Mouse (Mus musculus): ENCODE data around the gene Cyp24a1.
"Not testable (repeated sequence)": the region's sequence is repeated elsewhere in the genome, so short reads cannot be mapped to it uniquely, and the experiment has no call there.

Gene Cyp24a1

GRCm38 (mm10) chr2:170494784-170495710 lies 1.9 kb downstream of the Cyp24a1 start:
- no peak for DNase-seq (ENCODE audit: low spot score)

DNA sequence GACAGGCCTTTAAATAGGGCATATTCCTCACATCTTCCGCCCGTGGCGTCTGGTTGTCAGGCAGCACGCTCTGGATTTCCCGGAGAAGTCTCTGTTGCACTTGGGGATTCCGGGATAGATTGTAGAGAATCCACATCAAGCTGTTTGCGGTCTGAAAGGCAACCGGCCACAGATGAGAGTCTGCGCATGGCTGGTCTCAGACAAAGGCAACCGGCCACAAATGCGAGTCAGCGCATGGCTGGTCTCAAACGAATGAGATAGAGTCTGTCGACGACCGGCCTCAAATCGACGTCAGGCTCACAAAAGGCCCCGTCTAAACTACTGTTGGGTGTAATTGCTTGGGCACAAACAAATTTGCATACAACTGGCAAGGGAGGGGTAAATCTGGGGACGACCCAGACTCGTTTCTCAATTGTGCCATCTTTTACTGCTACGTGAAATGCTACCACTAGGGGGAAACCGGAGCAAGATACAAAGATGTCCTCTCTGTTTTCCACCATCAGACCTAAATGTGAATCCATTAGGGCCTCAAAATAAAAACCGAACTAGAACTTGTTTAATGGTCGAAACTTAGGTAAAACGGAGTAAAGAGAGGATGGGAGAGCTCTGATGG lies 8.9 kb downstream of the Cyp24a1 start:
- DNase-seq (ENCODE audit: low spot score) = no peak

DNA sequence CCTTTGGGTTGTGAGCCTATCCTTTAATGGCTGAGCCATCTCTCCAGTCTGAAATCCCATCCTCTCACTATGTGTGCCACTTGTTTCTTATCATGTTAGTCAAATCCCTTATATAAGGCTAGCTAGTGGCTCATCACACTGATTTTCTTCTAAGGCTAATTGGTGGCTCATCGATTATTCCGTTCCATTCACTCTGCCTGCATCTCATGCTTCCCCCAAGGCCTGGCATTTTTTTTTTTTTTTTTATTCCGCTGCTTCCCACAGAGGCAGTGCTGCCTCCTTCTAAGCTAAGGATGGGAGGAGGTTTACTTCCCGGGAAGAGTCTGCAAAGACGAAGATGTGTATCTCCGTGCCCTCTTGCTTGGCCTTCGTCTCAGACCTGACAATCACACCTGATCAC lies 9.7 kb downstream of the Cyp24a1 start:
- no peak for DNase-seq (ENCODE audit: low spot score)

DNA sequence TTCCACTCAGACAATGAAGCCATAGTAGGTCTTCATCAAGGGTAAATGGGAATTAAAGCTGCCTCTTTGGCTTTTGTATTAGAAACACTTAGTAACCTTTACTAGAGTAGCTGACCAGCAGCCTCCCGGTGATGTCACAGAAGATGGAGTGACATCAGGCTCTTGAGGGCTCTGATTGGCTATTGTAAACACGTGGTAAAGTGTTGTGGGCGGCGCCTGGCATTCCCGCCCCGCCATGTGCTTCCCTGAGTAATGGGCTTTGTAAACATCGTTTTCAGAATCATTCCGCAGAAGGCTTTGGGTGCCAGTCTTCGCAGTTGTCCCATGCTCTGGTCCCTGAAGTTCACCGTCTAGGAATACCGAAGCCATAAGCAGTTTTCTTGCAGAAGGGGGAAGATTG lies 13.0 kb downstream of the Cyp24a1 start:
- no peak for DNase-seq (ENCODE audit: low spot score)

GRCm38 (mm10) chr2:170482019-170482540 lies 14.9 kb downstream of the Cyp24a1 start:
- DNase-seq (ENCODE audit: low spot score) = no peak

GRCm38 (mm10) chr2:170476643-170477042 lies 20.3 kb downstream of the Cyp24a1 start:
- DNase-seq (ENCODE audit: low spot score) = no peak

GRCm38 (mm10) chr2:170476215-170476614 lies 20.7 kb downstream of the Cyp24a1 start:
- no peak for DNase-seq (ENCODE audit: low spot score)

GRCm38 (mm10) chr2:170475164-170475563 lies 21.8 kb downstream of the Cyp24a1 start:
- DNase-seq (ENCODE audit: low spot score) = no peak

DNA sequence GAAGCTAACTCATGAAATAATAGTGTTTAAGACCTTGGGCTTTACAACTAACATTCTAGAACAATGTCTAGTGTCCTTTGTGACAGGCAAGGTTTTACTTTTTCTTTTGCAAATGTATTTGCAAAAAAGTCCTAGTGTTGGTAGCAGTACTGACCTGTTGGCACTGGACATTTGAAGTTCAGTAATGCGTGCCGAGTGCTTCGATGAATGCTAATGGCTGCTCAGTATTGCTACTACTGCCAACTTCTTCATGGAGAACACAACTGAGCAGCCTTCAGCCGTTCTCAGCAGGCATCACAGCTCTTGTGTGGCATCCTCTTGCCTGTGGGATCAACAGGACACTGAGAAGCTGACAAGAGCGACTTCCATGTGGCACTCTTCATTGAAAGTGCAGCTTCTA lies 22.8 kb downstream of the Cyp24a1 start:
- no peak for DNase-seq (ENCODE audit: low spot score)

GRCm38 (mm10) chr2:170470591-170470990 lies 26.4 kb downstream of the Cyp24a1 start:
- DNase-seq (ENCODE audit: low spot score) = no peak

DNA sequence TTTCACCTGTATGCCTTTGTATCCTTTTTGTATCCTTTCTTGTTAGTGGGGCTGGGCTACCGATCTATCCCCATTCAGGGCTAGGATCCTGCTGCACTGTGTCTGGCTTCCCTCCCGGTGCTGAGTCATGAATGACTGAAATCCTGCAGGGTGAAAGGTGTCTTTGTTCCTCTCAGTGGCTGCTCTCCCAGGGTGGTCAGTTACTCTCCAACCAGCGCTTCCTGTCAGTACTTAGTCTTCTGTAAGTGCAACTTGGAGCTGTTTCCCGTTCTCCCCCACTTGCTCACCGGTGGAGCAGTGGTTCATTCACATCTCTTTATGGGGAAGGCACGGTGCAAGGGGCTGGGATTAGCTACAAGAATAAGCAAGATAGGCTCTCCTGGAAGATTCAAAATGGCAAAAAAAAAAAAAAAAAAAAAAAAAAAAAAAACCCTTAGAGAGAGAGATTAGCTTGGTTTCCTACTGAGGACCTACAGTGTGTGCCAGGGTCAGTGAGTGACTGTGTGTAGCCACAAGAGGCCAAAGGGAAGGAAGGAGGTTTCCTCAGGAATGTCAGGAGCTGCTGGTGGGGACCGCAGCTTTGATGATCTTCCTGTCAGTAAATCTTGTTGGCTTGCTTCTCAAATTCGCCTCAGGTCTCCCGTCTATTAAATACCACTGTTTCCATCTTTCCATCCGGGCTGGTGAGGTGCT lies 27.2 kb downstream of the Cyp24a1 start:
- peak; percentile 53 for DNase-seq (ENCODE audit: low spot score)

GRCm38 (mm10) chr2:170468009-170468408 lies 28.9 kb downstream of the Cyp24a1 start:
- no peak for DNase-seq (ENCODE audit: low spot score)

- DNase-seq (ENCODE audit: low spot score) = no peak
Observed at GRCm38 (mm10) chr2:170464817-170465216, 32.1 kb downstream of the Cyp24a1 start.

DNA sequence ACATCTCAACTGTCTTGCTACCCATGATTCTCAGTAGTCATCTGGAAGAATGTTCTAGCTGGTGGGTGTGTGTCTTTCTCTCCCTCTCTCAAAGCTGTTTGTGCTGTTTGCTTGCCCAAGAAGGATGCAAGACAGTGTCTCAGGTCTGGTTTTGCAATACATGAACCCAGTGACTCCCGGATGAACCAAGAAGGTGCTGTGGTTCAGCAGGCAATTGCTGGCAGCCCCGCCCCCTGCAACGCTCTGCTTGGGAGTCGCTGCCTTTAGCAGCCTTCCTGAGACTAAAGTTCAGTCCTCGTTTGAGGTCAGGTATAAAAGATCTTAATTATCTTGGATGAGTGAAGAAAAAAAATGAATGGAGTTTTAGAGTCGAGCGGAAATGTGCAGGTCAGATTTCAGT lies 35.3 kb downstream of the Cyp24a1 start:
- no peak for DNase-seq (ENCODE audit: low spot score)

- no peak for DNase-seq (ENCODE audit: low spot score)
Observed at GRCm38 (mm10) chr2:170459805-170460204, 37.1 kb downstream of the Cyp24a1 start.

- no peak for DNase-seq (ENCODE audit: low spot score)
Observed at GRCm38 (mm10) chr2:170459183-170459582, 37.8 kb downstream of the Cyp24a1 start.

DNA sequence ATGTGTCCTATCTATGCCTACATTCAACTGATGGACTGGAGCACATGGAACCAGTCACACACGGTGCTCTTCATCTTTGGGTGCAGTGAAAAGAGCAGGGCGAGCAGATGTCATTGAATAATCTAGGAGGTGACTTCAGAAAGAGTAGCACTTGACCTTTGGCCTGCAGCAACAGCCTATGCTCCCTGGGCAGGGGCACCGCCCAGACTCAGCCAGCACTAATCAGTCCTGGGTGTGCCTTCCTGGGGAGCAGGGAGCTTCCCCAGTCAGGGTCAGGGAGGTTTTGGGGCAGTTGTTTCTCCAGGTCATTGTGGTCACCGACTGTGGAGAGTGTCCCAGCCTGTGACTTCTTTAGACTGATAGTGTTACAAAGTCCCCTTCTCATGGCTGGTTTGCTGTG lies 43.1 kb downstream of the Cyp24a1 start:
- DNase-seq (ENCODE audit: low spot score) = not testable (repeated sequence)

GRCm38 (mm10) chr2:170450933-170451332 lies 46.0 kb downstream of the Cyp24a1 start:
- DNase-seq (ENCODE audit: low spot score) = peak; percentile 75

GRCm38 (mm10) chr2:170447651-170448050 lies 49.3 kb downstream of the Cyp24a1 start:
- peak; percentile 15 for DNase-seq (ENCODE audit: low spot score)

DNA sequence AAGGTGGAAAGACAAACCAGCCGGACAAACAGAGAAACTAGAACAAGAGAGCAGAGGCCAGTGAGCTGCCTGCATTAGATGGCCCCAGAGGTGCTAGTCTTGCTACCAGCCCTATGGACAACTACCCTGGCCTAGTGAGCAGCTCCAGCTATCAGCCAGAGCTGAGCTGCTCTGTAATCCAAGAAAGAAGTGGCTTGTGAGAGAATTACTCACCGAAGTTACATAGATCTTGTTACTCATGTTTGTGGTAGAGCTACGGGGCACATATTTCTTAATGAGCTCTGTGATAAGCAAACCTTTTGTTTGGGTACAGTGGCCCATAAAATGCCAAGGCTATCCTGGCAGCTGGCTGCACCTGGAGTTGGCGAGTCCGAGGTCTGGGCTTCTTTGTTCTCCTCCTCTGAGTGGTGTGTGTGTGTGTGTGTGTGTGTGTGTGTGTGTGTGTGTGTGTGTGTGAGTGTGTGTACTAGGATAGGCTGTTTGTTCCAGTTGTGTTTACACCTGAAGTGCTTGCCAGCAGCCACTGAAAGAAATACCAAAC lies 50.0 kb downstream of the Cyp24a1 start:
- DNase-seq (ENCODE audit: low spot score) = no peak

DNA sequence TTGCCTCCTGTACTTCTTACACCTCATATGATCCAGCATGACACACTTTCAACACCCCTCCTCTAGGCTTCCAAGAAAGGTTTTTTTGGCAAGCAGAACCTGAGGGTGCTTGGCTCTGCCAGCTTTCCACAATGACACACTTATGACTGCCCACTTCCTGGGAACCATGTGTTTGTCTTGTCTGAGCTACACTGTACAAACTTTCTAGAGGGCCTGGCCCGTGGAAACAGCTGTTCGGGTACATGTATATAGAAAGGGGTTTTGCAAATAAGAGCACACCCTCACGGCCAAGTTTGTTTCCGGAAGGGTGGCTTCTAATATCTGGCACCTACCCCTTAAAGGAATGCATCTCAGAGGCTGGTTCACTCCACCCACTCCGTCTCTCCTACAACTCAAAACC lies 51.1 kb downstream of the Cyp24a1 start:
- no peak for DNase-seq (ENCODE audit: low spot score)

DNA sequence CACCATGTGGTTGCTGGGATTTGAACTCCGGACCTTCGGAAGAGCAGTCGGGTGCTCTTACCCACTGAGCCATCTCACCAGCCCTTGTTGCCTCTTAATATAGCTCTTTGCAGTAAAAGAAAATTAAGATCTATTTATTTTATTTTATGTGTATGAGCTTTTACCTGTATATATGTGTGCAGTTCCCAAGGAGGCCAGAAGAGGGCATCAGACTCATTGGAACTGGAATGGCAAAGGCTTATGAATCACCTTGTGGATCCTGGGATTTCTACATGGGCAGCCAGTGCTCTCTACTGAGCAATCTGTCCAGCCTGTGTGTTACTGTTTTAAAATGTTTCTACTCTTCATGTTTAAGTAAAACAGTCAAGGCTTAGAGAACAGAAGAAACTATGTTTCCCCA lies 54.4 kb downstream of the Cyp24a1 start:
- peak; percentile 29 for DNase-seq (ENCODE audit: low spot score)
